Mouse (Mus musculus) splenic B cell, adult 2 months (primary cell): ENCODE measurements at regions not wholly inside any gene's neighbourhood (a gene's known extent, or its start where the extent isn't known, plus 50 kb on each side); places are given as distances from the start of the nearest gene placed in this dataset.

Experiments used
- DNase-seq: peaks from one replicate; pipeline ENCODE4 v3.0.0-alpha.2; 2011; ENCODE audit warnings: low read depth, low spot score
- H3K27me3 ChIP-seq: 2 replicates; pipeline ENCODE4 v1.6.1; 2012; ENCODE audit warnings: mild to moderate bottlenecking, low read length, moderate library complexity, mixed read lengths; ENCODE audit not compliant: control insufficient read depth, poor library complexity, insufficient read depth, severe bottlenecking
- H3K36me3 ChIP-seq: 2 replicates; pipeline ENCODE4 v1.6.1; 2012; ENCODE audit warnings: mild to moderate bottlenecking, low read length, moderate library complexity, mixed read lengths; ENCODE audit not compliant: control insufficient read depth, poor library complexity, insufficient read depth, severe bottlenecking

DNA sequence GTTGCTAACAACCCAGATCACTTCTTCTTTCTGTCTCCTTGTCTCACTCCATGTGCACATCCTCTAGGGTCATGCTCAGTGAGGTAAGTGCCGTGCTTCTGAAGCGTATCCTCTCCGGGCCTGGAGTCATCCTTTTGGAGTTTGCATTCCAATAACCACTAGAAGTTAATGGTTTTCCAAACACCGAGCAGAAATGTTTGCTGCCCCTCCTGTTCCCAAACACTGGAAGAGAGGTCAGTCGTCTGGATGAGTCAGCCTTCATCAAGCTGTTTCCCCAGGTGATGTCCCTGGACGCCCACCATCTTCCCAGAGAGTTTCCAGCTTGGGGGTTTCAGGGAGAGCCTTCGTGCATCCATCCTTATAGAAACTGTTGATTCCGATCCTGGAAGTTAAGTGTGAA lies 90.0 kb upstream of the Mki67 start:
- H3K36me3 ChIP-seq: no peaks in the 10 kb centered on the region

GRCm38 (mm10) chr7:135806673-135807072 lies 90.5 kb upstream of the Mki67 start:
- H3K27me3 ChIP-seq: no peaks in the 10 kb centered on the region
- no peak for DNase-seq
- H3K36me3 ChIP-seq: no peaks in the 10 kb centered on the region

More for the DNA sequence above, 90.0 kb upstream of the Mki67 start:
- no peaks in the 10 kb centered on the region for H3K27me3 ChIP-seq
- DNase-seq: no peak

- Histone ChIP-seq H3K36me3 (no peaks in the 10 kb centered on the region), H3K27me3 (no peaks in the 10 kb centered on the region)
- no peak for DNase-seq
Measured at GRCm38 (mm10) chr7:135809167-135809566, 93.0 kb upstream of the Mki67 start.

DNA sequence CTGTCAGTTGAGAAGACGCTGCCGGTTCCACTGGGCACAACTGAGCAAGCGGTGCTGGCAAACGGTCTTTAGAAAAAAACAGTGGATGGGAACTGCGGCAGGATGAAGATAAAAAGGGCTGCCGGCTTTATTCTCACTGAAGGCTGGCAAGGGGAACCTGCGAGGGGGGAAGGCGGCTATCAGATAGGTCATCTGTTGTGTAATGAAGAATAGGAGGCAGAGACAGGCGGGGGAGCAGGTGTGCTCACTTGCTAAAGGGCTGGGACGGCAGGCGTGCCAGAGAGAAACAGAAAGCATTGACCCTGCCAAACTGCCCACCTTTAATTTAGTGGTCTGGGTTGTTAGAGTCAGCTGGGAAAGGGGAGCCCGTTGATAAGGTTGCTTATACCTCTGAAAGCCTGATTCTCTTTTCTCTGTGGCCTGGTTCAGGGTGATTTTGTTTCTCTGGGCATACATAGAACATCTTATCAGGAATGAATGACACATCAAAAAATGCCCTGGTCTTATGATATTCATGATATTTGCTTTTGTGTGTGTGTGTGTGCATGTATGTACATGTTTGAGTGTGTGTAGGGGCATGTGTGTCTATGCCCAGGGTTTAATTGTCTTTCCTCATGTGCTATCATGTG lies 93.7 kb upstream of the Mki67 start:
- Histone ChIP-seq H3K36me3 (no peaks in the 10 kb centered on the region), H3K27me3 (no peaks in the 10 kb centered on the region)
- no peak for DNase-seq

DNA sequence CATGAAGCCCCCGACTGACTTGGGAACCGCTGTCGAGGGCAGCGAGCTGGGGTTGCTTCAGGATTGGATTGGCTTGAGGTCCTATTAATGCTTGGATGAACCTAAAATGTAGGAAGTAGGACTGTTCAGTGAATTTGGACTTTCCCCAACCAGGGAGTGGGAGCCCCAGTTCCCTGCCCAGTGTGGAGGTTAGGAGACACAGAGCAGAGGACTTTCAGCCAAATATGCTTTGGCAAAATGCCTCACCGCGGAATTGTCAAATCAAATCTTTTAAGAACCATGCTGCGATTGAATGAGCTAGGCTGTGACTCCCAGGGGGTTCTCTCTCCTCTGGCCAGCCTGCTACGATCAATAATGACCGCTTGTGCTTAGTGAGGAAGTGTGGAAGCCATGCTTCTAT lies 94.8 kb upstream of the Mki67 start:
- Histone ChIP-seq H3K36me3 (no peaks in the 10 kb centered on the region), H3K27me3 (no peaks in the 10 kb centered on the region)
- no peak for DNase-seq

DNA sequence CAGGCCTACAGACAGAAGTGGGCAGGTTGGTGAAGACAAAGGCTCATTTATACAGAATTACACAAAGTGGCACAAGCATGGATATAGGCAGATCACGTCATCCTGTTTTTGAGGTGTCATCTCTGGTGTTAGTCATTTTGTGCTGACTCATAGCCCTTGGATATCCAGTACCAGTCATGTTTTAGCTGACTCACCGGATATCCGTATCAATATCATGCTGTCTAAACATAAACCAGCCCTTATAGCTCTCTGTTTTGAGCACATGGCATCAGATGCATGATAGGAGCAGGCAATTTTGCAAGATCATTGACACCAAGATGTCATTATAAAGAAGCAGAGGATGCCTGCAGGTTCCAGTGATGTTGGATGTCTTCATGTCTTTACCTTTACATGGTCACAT lies 97.5 kb upstream of the Mki67 start:
- Histone ChIP-seq H3K27me3 (no peaks in the 10 kb centered on the region), H3K36me3 (no peaks in the 10 kb centered on the region)
- DNase-seq: no peak

- no peak for DNase-seq
- Histone ChIP-seq H3K27me3 (no peaks in the 10 kb centered on the region), H3K36me3 (no peaks in the 10 kb centered on the region)
Measured at GRCm38 (mm10) chr7:135816191-135816590, 100.0 kb upstream of the Mki67 start.

- Histone ChIP-seq H3K27me3 (no peaks in the 10 kb centered on the region), H3K36me3 (no peaks in the 10 kb centered on the region)
- no peak for DNase-seq
Measured at GRCm38 (mm10) chr7:135817868-135818267, 101.7 kb upstream of the Mki67 start.

GRCm38 (mm10) chr7:135818298-135818697 lies 102.1 kb upstream of the Mki67 start:
- no peak for DNase-seq
- H3K36me3 ChIP-seq: no peaks in the 10 kb centered on the region
- no peaks in the 10 kb centered on the region for H3K27me3 ChIP-seq

GRCm38 (mm10) chr7:135823884-135824750 lies 108.0 kb upstream of the Mki67 start:
- DNase-seq: no peak
- Histone ChIP-seq H3K36me3 (no peaks in the 10 kb centered on the region), H3K27me3 (no peaks in the 10 kb centered on the region)

DNA sequence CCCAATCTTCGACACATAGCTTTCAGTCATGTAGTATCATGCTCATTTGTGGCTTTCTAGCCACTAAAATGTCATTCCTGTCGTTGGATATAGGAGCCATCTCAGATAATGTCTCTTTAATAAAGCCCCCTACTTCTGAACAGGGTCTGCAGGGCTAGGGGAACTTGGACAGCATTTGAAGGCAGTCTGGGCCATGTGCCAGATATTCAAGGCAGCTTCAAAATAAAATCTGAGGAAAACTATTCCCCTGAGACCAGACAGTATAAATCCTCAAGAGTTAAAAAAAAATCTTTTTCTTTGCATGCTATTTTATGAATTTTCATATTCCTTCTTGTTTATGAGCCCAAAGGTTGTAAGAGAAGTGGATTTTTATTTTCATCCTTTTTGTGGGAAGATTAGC lies 113.1 kb upstream of the Mki67 start:
- Histone ChIP-seq H3K27me3 (no peaks in the 10 kb centered on the region), H3K36me3 (no peaks in the 10 kb centered on the region)
- DNase-seq: no peak

DNA sequence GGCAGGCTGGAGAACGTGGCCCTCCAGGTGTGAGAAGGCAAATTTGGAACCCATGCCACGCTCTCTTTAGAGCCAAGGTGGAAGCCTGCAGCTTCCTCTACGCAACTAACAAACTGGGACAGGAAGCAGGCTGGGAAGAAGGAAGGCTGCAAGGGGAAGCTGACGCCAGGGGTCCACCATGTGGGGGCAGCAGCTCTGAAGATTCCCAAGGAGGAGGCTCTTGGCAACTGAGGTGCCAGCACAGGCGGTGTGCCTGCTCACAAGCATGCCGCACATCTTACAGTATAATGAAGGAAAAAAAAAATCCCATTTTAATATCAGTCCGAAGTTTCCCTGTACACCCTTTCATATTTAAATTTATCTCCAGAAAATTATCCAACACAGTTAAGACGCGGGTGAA lies 117.3 kb upstream of the Mki67 start:
- no peak for DNase-seq
- H3K36me3 ChIP-seq: no peaks in the 10 kb centered on the region
- H3K27me3 ChIP-seq: no peaks in the 10 kb centered on the region

- no peak for DNase-seq
- Histone ChIP-seq H3K27me3 (no peaks in the 10 kb centered on the region), H3K36me3 (no peaks in the 10 kb centered on the region)
Measured at GRCm38 (mm10) chr7:135836808-135837733, 120.9 kb upstream of the Mki67 start.

DNA sequence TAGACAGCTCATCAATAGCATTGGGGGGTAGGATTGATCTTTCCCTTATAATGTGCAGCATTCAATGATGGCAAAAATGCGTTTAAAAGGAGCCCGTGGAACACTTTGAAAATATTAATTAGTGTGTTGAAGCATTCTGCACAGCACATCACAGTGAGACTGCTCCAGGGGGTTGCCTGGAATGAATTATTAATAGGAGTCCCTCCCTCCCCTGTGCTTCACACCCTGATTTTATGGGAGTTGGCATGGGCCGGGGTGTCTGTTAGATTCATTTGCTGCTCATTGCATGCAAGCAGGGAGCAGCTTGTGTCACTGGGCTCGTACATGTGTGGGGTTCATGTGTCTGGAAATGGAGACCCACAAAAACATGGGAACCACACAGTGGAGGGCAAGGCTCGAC lies 127.9 kb upstream of the Mki67 start:
- Histone ChIP-seq H3K27me3 (no peaks in the 10 kb centered on the region), H3K36me3 (no peaks in the 10 kb centered on the region)
- DNase-seq: no peak

DNA sequence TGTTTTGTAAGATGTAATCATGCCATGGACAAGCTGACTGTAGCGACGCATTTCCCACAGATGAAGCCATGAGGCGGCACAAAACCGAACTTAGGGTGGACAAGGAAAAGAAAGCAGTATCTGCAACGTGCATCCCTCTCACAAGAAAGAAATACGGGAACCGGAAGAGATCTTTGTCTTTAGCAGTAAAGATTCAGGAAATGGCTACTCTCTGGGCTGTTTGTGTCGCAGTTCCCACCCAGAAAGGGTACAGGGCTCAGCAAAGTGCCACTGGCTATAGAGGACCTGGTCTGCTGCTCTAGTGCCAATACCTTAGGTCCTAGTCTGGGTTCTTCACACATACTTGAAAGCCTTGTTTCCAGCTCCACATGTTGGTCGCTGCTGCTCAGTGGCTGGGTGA lies 131.1 kb upstream of the Mki67 start:
- no peak for DNase-seq
- H3K36me3 ChIP-seq: no peaks in the 10 kb centered on the region
- no peaks in the 10 kb centered on the region for H3K27me3 ChIP-seq
